Mouse (Mus musculus) CH12.LX (cell line): Measurements from ENCODE around the gene Tcp11. TPM values are rescaled to one million over a fixed set of nuclear protein-coding genes. Genes with fewer than 3 reads are reported as not detected.
A peak's percentile ranks its signal among the peaks of the same experiment; 100 is the strongest.

Experiments used
- DNase-seq: peaks from one replicate; pipeline ENCODE4 v3.0.0-alpha.2; 2013; ENCODE audit errors: extremely low read depth
- H3K27ac ChIP-seq: 2 replicates; pipeline ENCODE4 v1.5.1; 2012; ENCODE audit warnings: low read depth, mild to moderate bottlenecking, control low read depth, moderate library complexity; ENCODE audit not compliant: insufficient read depth
- H3K27me3 ChIP-seq: replicated peaks from 2 replicates; pipeline ENCODE3; 2012; ENCODE audit warnings: inconsistent platforms
- H3K36me3 ChIP-seq, 2 experiments: replicated peaks in 1 of 2; 2 replicates each; pipeline versions ENCODE3 to v1.6.1; 2012; ENCODE audit warnings: inconsistent platforms in 1 of 2, low read length in 1 of 2, mild to moderate bottlenecking in 1 of 2, mixed read lengths in 1 of 2, moderate library complexity in 1 of 2; ENCODE audit not compliant: control insufficient read depth in 1 of 2, insufficient read depth in 1 of 2
- H3K4me1 ChIP-seq, 2 experiments: 2 replicates each; pipeline ENCODE4 v1.6.1; 2012; ENCODE audit warnings: inconsistent platforms in 1 of 2, moderate library complexity in 1 of 2; ENCODE audit not compliant: insufficient read depth in 2 of 2, control insufficient read depth in 1 of 2
- H3K4me2 ChIP-seq: 2 replicates; pipeline ENCODE4 v1.6.1; 2012; ENCODE audit warnings: low read depth, mild to moderate bottlenecking, control low read depth; ENCODE audit not compliant: poor library complexity, insufficient read depth, severe bottlenecking
- H3K4me3 ChIP-seq, 3 experiments: fragments of 150-350 bp in 1 of 3; sonication (generic) in 1 of 3; replicated peaks in 1 of 3; 2 replicates each; pipeline versions ENCODE3 to v1.5.1; 2011 to 2012; ENCODE audit warnings: low read depth in 2 of 3, low read length in 2 of 3, mild to moderate bottlenecking in 2 of 3, moderate library complexity in 2 of 3, control low read depth in 1 of 3, improper control_type of control experiment in 1 of 3, inconsistent platforms in 1 of 3, mixed read lengths in 1 of 3; ENCODE audit not compliant: poor library complexity in 1 of 3
- H3K79me2 ChIP-seq: replicated peaks from 2 replicates; pipeline ENCODE4 v1.6.1; 2012; ENCODE audit warnings: mild to moderate bottlenecking, moderate library complexity; ENCODE audit not compliant: control insufficient read depth, poor library complexity, insufficient read depth, severe bottlenecking; ENCODE audit errors: extremely low read depth
- H3K9ac ChIP-seq: 2 replicates; pipeline ENCODE4 v1.6.1; 2012; ENCODE audit warnings: low read depth, mild to moderate bottlenecking, control low read depth, moderate library complexity; ENCODE audit not compliant: insufficient read depth
- H3K9me3 ChIP-seq: replicated peaks from 2 replicates; pipeline ENCODE3; 2012; ENCODE audit warnings: low read length, inconsistent platforms, mixed read lengths
- CHD2 ChIP-seq: IDR thresholded peaks from 2 replicates; pipeline ENCODE4 v1.6.1; 2011; ENCODE audit warnings: low read length, improper control_type of control experiment
- CTCF ChIP-seq, 2 experiments: IDR thresholded peaks in 1 of 2; conservative IDR thresholded peaks in 1 of 2; 2 replicates each; pipeline ENCODE4 v1.5.1; 2011 to 2012; ENCODE audit warnings: low read depth in 2 of 2, low read length in 2 of 2, improper control_type of control experiment in 1 of 2, inconsistent platforms in 1 of 2, mild to moderate bottlenecking in 1 of 2, moderate library complexity in 1 of 2
- IRF4 ChIP-seq: IDR thresholded peaks from 2 replicates; pipeline ENCODE4 v1.6.1; 2014; ENCODE audit warnings: low read depth, mild to moderate bottlenecking, inconsistent platforms, low read length, improper control_type of control experiment
- JUND ChIP-seq: conservative IDR thresholded peaks from 2 replicates; pipeline ENCODE4 v1.6.1; 2011; ENCODE audit warnings: low read depth, low read length, improper control_type of control experiment
- MAFK ChIP-seq: IDR thresholded peaks from 2 replicates; pipeline ENCODE4 v1.6.1; 2011; ENCODE audit warnings: low read length, improper control_type of control experiment; ENCODE audit not compliant: insufficient replicate concordance
- MAZ ChIP-seq: IDR thresholded peaks from 2 replicates; pipeline ENCODE4 v1.6.1; 2012; ENCODE audit warnings: low read depth, mild to moderate bottlenecking, inconsistent platforms, low read length, improper control_type of control experiment, moderate library complexity
- MEF2A ChIP-seq: IDR thresholded peaks from 2 replicates; pipeline ENCODE4 v1.6.1; 2014; ENCODE audit warnings: low read depth, mild to moderate bottlenecking, inconsistent platforms, low read length, improper control_type of control experiment, borderline replicate concordance
- NRF1 ChIP-seq: IDR thresholded peaks from 2 replicates; pipeline ENCODE4 v1.6.1; 2014; ENCODE audit warnings: low read depth, mild to moderate bottlenecking, inconsistent platforms, low read length, improper control_type of control experiment, moderate library complexity
- POLR2A ChIP-seq: IDR thresholded peaks from 2 replicates; pipeline ENCODE4 v1.6.1; 2011; ENCODE audit warnings: low read depth, mild to moderate bottlenecking, improper control_type of control experiment, low read length
- POLR2AphosphoS2 ChIP-seq: IDR thresholded peaks from 2 replicates; pipeline ENCODE4 v1.6.1; 2011; ENCODE audit warnings: low read depth, low read length, improper control_type of control experiment
- RAD21 ChIP-seq: IDR thresholded peaks from 2 replicates; pipeline ENCODE4 v1.6.1; 2011; ENCODE audit warnings: low read depth, mild to moderate bottlenecking, low read length, improper control_type of control experiment, moderate library complexity
- RCOR1 ChIP-seq: conservative IDR thresholded peaks from 2 replicates; pipeline ENCODE4 v1.6.1; 2012; ENCODE audit warnings: low read depth, mild to moderate bottlenecking, inconsistent platforms, low read length, improper control_type of control experiment
- SIN3A ChIP-seq: IDR thresholded peaks from 2 replicates; pipeline ENCODE4 v1.6.1; 2012; ENCODE audit warnings: low read length, improper control_type of control experiment, inconsistent platforms
- SMC3 ChIP-seq: IDR thresholded peaks from 2 replicates; pipeline ENCODE4 v1.6.1; 2011; ENCODE audit warnings: low read depth, low read length, improper control_type of control experiment
- TBP ChIP-seq: conservative IDR thresholded peaks from 2 replicates; pipeline ENCODE4 v1.6.1; 2011; ENCODE audit warnings: low read depth, low read length, improper control_type of control experiment
- USF2 ChIP-seq: conservative IDR thresholded peaks from 2 replicates; pipeline ENCODE4 v1.6.1; 2011; ENCODE audit warnings: low read depth, low read length, improper control_type of control experiment
- ZKSCAN1 ChIP-seq: IDR thresholded peaks from 2 replicates; pipeline ENCODE4 v1.6.1; 2012; ENCODE audit warnings: low read depth, inconsistent platforms, low read length, improper control_type of control experiment, borderline replicate concordance
- ZMIZ1 ChIP-seq: IDR thresholded peaks from 2 replicates; pipeline ENCODE4 v1.6.1; 2012; ENCODE audit warnings: low read depth, mild to moderate bottlenecking, inconsistent platforms, low read length, improper control_type of control experiment
- ZNF384 ChIP-seq: IDR thresholded peaks from 2 replicates; pipeline ENCODE4 v1.6.1; 2012; ENCODE audit warnings: low read depth, low read length, improper control_type of control experiment, inconsistent platforms
- dilution Hi-C: fragments of 300-500 bp; cut with MboI; formaldehyde crosslinking; loops from 2 replicates; pipeline ENCODE4 v1.14.3; 2020; ENCODE audit warnings: low sequenced_read_pairs; ENCODE audit not compliant: extremely low pct_unique_long_range_greater_than_20kb, extremely low pct_ligation_motif_present
- in situ Hi-C: fragments of 300-500 bp; cut with MboI; formaldehyde crosslinking; loops from 3 replicates; pipeline ENCODE4 v1.14.3; 2019; ENCODE audit warnings: low sequenced_read_pairs, low pct_ligation_motif_present, low pct_unique_long_range_greater_than_20kb, mixed read lengths
- polyA plus RNA-seq: library from polyadenylated mRNA; unstranded; fragments of >175 nt; gene quantifications from 2 replicates; pipeline ENCODE4 v1.2.1, GENCODE M21; 2012; ENCODE audit warnings: low read depth; ENCODE audit not compliant: insufficient read length
- total RNA-seq, 2 experiments: library from RNA; depleted of rRNA; stranded (reverse); fragments of 300-350 nt in 1 of 2; fragments of >200 nt in 1 of 2; gene quantifications; 2 replicates each; pipeline ENCODE4 v1.2.3; 2012 to 2014

Gene Tcp11
- total RNA-seq (2012; rRNA removed) (not detected in 2 replicates), total RNA-seq (2014; rRNA removed) (not detected in 2 replicates), polyA plus RNA-seq (not detected in 2 replicates)

GRCm38 (mm10) chr17:28080045-28080816 lies at the start of gene Tcp11:
Tcp11 (minus strand) TSS chr17:28080639.
- Histone ChIP-seq H3K4me3 (peak within 1 kb of the TSS; percentile 34 to 47 (median 43)), H3K79me2 (no peaks in the 10 kb centered on the region), H3K27me3 (peaks cover 38% of the 10 kb centered on the region), H3K27ac (no peak within 1 kb of the TSS), H3K9ac (0 out of 2 replicates have a peak within 1 kb of the TSS, but pooled peaks have one; percentile 10), H3K4me2 (peak within 1 kb of the TSS; percentile 43), H3K36me3 (no peaks in the 10 kb centered on the region), H3K9me3 (peaks cover 5% of the 10 kb centered on the region), H3K4me1 (peaks cover 6 to 12% of the 10 kb centered on the region in 2 experiments; a peak in 3 of 4 replicates)
- in situ Hi-C loops, result loop anchor here (5.0 to 25.0 kb wide), 2 partner anchors 82 to 232 kb away; partner anchors contain the start of gene Fance
- dilution Hi-C loops, result no loop called here
- DNase-seq, result no peak
- no peak for TF ChIP-seq USF2
- no peak for TF ChIP-seq MEF2A
- TF ChIP-seq POLR2A, result no peak
- no peak for TF ChIP-seq POLR2AphosphoS2
- TF ChIP-seq SMC3, result no peak
- no peak for TF ChIP-seq ZMIZ1
- TF ChIP-seq ZKSCAN1, result no peak
- TF ChIP-seq MAFK, result no peak

GRCm38 (mm10) chr17:28129796-28130195 lies 49.4 kb upstream of the Tcp11 start:
- H3K9ac ChIP-seq, result no peak overlapping the region
- no peak overlapping the region for H3K4me2 ChIP-seq
- peaks cover 7 to 8% of the 10 kb centered on the region in 2 experiments for H3K4me1 ChIP-seq
- H3K36me3 ChIP-seq, result no peaks in the 10 kb centered on the region
- H3K4me3 ChIP-seq, result no peak overlapping the region
- no peak overlapping the region for H3K27ac ChIP-seq
- H3K27me3 ChIP-seq, result peaks cover 38% of the 10 kb centered on the region
- H3K9me3 ChIP-seq, result no peaks in the 10 kb centered on the region
- no peaks in the 10 kb centered on the region for H3K79me2 ChIP-seq
- DNase-seq, result no peak
- TF ChIP-seq MEF2A, result no peak
- TF ChIP-seq POLR2AphosphoS2, result no peak
- no peak for TF ChIP-seq RAD21
- no peak for TF ChIP-seq MAZ
- TF ChIP-seq JUND, result no peak
- TF ChIP-seq IRF4, result no peak
- no peak for TF ChIP-seq ZKSCAN1
- TF ChIP-seq NRF1, result no peak
- TF ChIP-seq RCOR1, result no peak
- TF ChIP-seq ZNF384, result no peak
- TF ChIP-seq TBP, result no peak
- TF ChIP-seq SIN3A, result no peak
- TF ChIP-seq CTCF (conservative IDR thresholded peaks at IDR 0.05 in 1 of 2, IDR thresholded peaks at IDR 0.05 in 1 of 2; ENCODE audit: low read depth in 2 of 2, low read length in 2 of 2), result no peak
- TF ChIP-seq CHD2, result no peak
- dilution Hi-C loops (no loop called here), in situ Hi-C loops (loop anchor here (5.0 kb wide), 2 partner anchors 37 to 38 kb away; no protein-coding TSS in a partner anchor)
